Mouse (Mus musculus): ENCODE results near the gene Them7.

DNA sequence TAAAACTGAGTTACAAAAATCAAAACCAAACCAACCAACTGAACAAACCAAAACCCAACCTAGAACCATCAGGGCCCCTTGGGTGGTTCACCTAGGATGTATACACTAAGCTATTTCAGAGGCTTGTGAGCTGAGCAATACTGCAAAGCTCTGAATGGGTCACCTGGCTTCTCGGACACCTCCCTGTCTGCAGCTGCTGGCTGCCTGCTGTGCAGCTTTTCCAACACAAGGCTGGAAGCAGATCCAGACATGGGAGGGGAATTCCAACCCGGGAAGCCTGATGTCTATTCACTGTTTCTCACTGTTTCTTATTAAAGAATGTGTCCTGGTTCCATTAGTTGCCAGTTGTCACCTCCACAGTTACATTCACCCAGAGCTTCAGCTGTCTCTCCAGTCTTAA lies 39.1 kb downstream of the Them7 start:
- no peak for TF ChIP-seq CTCF (IDR thresholded peaks at IDR 0.05; ENCODE audit: control insufficient read depth, insufficient read depth, insufficient read length)
- TF ChIP-seq USF1 (IDR thresholded peaks at IDR 0.05; ENCODE audit: low read depth): no peak
- no peak for TF ChIP-seq MYOD1 (IDR thresholded peaks at IDR 0.05; ENCODE audit: control insufficient read depth, insufficient read length, low read depth)
- TF ChIP-seq MAX (IDR thresholded peaks at IDR 0.05): no peak
- TF ChIP-seq MYOG (IDR thresholded peaks at IDR 0.05; ENCODE audit: control insufficient read depth, extremely low read depth, insufficient read length): no peak
- no peak for TF ChIP-seq CEBPB (IDR thresholded peaks at IDR 0.05; ENCODE audit: low read depth)
- no peak for TF ChIP-seq FOSL1 (IDR thresholded peaks at IDR 0.05; ENCODE audit: insufficient read depth, low read length, poor library complexity, severe bottlenecking)

All from C2C12 (cell line).